Mouse (Mus musculus): ENCODE data around the gene Six2. TPM values are rescaled to one million over a fixed set of nuclear protein-coding genes. Genes with fewer than 3 reads are reported as not detected.
"Not testable (repeated sequence)": the region's sequence is repeated elsewhere in the genome, so short reads cannot be mapped to it uniquely, and the experiment has no call there.

The Six2 gene
- total RNA-seq, 2 experiments from 2014 or later = not detected

DNA sequence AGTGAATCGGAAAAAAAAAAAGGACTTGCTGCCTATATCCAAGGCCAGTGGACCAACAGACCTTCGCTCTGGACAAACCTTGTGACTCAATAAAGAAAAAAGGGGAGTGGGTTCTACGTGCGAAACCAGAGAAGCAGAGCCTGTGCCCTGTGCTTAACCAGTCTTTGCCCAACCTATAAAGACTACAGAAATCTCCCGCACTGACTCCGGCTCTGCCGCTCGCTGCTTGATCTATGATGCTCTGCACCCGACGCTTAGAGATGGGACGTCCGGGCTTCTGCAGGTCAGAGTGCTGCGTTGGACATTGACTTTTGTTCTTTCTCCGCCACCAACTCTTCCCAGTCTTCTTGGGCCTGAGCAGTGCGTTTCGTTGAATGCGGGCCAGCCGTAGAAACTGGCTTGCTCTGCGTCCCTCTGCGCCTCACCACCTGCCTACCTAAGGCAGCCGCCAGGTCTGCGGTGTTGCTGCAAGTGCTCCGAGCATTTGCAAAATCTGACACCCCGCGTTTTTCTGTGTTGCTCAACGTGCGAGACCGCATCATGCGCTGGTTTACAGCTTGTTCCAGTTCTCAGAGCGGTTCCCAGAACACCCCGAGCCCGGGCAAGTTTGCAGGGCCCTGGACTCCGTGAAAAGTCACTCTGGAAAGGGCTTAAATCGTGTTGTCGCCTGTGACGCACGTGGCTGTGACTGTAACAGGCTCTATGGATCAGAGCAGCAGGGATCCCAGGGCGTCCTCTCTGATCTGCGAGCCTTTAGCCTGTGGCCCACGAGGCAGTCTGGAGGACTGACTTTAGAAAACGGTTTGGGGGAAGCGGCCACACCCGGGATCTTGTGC is 3.8 kb upstream of the Six2 start:
- no peak for ATAC-seq (replicated peaks; ENCODE audit: low FRiP score, poor library complexity, severe bottlenecking)

DNA sequence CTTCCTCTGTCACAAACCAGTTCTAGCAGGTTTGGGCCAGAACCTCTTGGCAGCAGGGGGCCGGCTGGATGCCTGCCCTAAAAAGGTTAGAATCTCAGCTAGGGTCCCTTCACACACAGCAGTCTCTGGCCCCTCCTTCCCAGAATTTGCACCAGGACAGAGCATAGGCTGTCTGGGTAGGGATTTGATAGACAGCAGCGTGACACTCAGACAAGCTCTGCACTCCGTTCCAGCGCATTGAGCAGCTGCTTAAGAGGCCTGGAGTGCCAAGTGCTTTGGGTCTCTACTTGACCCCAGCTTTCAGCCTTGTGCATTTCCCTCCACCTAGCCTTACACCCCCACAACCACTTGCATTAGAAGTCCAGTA is 2.9 kb upstream of the Six2 start:
- no peak for ATAC-seq (replicated peaks; ENCODE audit: low FRiP score, poor library complexity, severe bottlenecking)

DNA sequence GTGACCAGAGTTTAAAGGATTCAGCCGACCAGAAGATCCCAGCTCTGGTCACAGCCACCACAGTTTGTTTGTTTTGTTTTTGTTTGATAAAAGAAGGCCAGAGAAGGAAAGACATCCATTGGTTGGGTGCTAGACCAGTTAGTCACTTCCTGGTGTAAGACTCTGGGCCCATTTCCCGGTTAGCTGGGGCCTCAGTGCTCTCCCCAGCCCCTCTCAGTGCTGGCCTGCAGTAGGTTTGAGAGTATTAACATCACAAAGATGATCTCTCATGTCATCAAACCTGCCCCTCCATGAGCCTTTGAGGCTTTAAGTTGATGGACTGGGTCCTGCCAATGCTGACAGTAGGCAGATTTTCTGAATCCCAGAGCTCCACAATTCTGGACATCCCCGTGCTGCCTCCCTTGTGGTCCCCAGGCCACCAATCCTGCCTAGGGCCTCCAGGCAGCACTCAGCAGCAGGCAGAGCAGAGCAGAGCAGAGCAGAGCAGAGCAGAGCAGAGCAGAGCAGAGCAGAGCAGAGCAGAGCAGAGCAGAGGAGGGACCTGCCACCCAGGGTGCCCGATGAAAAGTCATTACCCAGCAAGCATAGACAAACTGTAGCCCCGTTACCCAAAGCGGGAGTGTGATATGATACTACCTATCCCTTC is 2.4 kb upstream of the Six2 start:
- ATAC-seq (replicated peaks; ENCODE audit: low FRiP score, poor library complexity, severe bottlenecking) = no peak

DNA sequence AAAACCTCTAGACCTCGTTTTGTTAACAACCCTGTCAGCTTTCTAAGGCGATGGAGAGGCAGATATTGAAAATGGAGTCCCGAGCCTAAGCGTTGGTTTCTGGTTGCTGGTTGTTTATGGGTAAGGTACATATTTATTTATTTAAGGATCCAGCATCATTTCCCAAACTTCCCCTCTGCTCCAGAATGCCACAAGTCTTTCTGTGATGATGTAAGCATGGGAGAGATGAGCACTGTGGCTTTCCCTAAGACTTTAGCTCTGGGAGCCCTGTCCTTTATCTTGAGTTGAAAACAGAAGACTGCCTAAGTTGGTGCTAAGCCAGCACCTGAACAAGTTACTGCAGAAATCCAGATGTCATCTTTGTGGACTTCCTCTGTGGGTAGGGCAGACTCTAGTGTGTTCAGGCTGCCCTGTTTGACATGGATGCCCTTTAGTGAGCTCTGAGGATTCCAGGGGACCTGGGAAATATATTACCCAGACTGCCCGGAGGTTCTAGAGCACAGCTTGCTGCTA is 1.8 kb upstream of the Six2 start:
- no peak for ATAC-seq (replicated peaks; ENCODE audit: low FRiP score, poor library complexity, severe bottlenecking)

DNA sequence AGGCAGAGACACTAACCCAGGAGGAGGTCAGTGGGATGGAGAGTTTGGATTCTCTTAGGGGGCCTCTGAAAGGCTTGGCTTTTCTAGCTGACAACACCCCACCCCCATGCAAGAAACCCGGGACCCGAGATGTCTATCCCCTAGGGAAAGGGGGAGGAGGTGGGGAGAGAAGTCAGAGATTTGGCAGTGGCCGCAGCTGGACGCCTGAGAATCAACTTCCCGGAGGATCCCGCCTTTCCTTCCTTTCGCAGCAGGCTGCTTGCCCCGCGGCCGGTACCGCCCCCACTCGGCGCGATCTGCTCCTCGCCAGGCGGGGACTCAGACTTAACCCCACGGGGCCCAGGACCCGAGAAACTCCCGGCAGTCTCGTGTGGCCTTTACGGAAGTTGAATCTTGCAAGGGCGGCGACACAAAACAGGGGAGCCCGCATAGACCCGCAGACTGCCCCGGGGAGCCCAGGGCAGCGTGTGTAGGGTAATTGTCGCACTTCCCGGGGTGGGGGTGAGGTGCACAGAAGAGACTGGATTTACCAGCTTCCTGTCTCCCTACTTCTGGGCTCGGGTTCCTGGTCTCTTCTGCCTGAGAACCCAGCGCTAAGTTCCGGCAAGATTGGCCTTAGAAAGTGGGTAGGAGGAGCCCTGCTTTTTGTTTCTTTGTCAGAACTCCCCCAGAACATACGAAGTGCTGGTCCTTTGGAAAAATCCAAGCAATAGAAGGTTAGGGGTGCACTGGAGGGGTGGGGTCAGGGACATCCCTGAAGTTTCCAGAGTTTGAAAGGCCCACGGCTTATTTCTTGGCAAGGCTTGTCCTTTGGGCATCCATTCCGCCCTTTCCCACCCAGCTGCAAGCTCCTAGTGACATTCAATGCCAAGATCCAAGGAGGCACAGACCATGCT is 1.1 kb upstream of the Six2 start:
- no peak for ATAC-seq (replicated peaks; ENCODE audit: low FRiP score, poor library complexity, severe bottlenecking)

DNA sequence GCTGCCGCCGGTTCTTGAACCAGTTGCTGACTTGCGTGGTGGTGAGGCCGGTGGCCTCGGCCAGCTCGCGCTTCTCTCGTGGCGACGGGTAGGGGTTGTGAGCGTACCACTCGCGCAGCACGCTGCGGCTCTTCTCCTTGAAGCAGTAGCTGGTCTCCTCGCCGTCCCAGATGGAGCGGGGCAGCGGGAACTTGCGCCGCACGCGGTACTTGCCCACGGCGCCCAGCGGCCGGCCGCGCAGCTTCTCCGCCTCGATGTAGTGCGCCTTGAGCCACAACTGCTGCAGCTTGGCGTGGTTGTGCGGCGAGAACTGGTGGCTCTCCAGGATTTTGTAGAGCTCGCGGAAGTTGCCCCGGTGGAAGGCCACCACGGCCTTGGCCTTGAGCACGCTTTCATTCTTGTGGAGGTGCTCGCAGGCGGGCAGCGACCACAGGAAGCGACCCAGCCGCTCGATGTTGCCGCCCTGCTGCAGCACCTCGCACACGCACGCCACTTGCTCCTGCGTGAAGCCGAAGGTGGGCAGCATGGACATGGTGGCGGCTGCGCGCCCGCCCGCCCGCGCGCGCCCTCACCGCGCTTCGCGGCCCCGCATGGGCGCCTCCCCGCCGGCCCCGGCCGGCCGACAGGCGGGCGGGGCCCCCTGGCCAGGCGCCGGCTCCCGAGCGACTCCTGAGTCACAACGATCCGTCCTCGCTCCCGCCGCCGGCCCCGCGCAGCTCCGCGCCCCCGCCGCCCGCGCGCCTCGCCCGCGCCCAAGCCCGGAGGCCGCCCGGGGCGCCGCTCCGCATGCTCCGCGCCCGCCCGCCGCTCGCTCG is 446 bp downstream of the Six2 start:
- ATAC-seq (replicated peaks; ENCODE audit: low FRiP score, poor library complexity, severe bottlenecking) = no peak

DNA sequence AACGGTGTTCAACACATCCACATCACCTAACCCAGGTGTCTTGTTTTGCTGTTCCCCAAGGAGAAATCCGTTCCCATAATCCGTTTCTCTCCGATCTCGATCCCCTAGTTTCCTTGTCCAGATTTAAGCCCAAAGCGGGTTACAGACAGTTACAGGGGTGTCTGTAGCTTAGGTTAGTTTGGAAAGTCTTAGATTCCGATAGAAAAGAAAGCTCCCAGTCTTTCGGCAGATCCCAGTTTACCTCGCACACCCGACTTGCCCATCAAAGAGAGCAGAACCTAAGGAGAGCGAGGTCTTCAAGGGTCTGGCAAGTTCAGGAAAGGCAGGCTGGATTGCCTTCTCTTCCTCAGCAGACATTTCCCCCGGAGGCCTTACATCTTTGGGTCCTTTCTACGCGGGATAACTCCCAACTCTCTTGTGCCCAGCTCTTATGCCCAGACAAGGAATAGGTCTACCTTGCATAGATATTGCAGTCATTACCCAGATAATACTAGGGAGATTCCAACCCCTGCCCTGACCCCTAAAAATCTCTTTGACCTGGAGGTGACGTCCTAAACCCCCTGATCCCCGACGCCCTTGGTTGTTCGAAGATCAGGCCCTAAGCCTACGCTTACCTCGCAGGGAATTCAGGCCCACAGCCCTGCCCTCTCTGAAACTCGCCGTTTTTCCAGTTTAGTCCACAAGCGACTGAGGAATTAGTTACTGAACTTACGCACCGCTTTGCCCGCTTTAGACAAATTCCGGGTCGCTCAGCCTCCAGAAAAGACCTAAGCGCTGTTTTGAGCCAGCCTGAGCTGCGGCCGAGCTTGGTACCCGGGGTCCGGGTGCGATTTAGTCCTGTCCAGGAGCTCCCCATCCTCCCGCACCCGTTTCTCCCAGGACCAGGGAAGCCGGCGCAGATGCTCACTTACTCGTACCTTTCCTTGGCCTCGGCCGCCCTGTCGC is 1.3 kb downstream of the Six2 start:
- ATAC-seq (replicated peaks; ENCODE audit: low FRiP score, poor library complexity, severe bottlenecking) = no peak

DNA sequence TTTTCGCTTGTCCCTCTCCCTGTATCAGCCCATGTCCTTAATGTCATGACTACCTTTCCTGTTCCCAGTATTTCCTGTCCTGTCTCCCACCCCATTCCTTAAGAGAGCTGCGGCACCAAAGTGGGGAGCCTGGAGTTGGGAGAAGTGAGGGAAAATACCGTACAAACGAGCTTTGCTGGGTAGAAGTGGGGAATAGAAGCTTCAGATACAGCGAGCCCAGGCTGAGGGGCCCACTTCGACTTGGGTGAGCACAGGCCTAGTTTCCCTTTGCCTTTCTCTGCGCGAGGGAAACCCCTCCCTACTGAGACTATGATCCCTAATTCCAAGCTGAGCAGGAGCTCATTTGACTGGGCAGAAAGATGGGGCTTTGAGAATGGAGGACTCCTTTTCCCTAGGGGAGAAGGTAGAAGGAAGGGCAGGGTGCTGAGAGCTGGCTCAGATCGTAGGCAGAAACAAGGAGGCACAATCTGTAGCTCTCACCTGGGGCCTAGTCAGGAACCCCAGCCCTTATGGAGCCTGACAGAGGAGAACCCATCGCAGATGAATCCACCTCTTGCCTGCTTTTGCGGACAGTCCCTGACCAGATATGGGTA is 2.3 kb downstream of the Six2 start:
- ATAC-seq (replicated peaks; ENCODE audit: low FRiP score, poor library complexity, severe bottlenecking) = no peak

DNA sequence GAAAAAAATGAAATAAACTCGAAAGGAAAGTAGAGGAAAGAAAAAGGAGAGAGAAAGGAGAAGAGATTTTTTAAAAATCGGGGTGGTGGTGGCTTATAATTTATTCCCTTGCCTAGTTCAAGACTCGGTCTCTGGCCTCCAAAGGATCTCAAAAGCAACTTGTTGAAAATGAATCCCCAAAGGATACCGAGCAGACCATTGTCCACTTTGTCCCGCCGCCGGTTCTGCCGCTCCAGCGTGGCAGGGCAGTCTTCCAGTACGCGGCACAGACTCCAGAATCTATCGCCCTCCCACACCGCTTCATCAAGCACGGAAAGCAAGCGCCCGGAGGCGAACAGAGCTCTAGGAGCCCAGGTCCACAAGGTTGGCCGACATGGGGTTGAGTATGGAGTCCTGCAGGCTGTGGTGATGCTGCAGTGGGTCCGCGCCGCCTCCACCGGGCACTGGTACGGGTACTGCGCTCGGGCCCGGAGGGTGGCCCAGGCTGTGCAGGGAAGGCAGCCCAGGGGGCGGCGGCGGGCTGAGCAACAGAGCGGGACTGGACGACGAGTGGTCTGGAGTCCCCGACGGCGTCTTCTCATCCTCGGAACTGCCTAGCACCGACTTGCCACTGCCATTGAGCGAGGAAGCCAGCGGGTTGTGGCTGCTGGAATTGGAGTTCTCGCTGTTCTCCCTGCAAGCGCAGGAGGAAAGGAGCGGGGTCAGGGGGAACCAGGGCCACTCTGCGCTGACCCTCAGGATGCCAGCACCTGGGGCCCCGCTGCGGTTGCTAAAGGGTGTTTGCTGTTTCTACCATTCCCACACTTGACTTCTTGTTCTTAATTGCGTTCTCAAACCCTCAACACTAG is 3.0 kb downstream of the Six2 start:
- ATAC-seq (replicated peaks; ENCODE audit: low FRiP score, poor library complexity, severe bottlenecking) = no peak

DNA sequence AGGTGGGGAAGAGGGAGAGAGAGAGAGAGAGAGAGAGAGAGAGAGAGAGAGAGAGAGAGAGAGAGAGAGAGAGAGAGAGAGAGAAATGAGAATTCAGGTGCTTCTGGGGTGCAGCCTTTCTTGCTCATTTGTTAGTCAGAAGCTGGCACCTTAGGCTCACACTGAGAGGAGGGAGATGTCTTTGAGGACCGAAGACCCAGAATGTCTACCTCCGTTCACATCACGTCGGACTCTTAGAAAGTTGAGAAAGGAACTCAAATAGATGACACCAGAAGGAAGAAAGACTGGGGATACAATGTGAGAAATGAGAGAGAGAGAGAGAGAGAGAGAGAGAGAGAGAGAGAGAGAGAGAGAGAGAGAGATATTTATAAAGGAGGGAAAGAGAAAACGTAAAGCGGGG is 3.6 kb downstream of the Six2 start:
- ATAC-seq (replicated peaks; ENCODE audit: low FRiP score, poor library complexity, severe bottlenecking) = not testable (repeated sequence)

DNA sequence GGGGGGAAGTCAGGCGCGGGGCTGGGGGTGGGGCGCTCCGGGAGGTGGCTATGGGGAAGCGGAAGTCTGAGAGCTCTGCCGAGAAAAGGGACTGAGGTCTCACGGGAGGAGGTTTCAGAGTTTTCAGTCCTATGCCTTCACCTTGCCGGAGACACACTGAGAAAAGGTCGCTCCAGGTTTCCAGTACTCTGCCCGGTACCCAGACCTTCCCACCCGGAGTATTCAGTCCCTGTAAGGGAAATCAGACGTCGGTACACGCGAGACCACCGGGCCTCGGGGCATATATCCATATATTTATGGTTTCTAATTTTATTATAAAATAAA is 4.1 kb downstream of the Six2 start:
- no peak for ATAC-seq (replicated peaks; ENCODE audit: low FRiP score, poor library complexity, severe bottlenecking)

DNA sequence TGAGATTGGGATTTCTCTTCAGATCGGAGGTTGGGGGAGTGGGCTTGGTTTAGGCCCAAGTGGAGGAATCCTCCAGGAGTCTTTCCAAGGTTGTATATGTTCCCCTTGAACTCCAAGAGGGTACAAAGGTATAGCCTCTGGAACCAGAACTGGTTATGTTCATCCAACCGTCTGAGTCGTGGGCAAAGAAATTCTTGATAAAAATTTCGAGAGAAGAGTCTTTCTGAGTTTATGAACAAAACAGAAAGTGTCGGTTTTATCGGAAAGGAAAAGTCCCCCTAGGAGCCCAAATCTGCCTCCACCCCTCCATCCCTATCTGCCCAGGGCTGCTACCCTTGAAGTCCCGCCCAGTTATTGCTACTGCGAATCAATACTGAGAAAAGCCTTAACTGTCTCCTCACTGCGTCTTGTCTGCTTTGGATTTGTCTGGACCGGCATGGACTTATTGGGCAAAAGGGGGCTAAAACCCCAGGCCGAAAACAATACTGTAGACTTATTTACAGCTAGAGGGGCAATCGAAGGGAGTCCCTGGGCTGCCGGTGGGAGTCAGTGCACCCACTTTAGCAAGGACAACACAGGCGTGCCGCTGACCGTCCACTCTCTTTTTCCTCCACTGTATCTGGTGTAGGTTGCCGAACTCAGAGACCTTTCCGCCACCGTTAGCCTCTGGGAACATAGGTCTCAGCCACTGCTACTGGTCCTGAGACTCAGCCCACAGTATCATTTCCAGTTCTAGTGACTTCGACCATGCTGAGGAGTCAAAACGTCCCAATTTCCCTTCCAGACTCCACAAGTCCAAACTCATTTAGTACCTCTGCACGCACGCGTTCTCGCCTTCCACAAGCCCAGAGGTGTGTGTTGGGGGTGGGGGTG is 4.7 kb downstream of the Six2 start:
- no peak for ATAC-seq (replicated peaks; ENCODE audit: low FRiP score, poor library complexity, severe bottlenecking)

DNA sequence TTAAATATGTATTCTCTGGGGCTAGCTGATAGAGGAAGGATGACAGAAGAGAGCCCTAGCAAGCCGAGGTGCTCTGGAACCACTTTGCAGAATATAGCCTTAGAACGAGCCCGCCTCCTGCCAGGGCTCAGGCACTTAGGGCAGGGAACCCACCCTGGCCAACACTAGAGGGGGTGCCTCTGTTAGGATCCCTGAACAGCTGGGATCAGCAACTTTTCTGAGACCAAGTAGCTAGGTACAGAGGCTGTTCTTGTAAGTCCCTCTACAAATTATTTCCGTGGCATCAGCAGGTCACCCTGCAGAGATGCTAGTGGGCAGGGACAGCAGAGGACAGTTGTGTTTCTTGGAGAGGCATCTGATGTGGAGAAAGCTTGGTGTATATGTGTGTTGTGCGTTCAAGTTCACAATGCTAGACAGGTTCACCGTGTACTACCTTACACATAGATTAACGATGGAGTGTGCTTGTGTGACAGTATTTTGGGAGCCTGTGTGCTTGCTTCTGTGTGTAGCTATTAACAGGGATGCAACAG is 5.8 kb downstream of the Six2 start:
- ATAC-seq (replicated peaks; ENCODE audit: low FRiP score, poor library complexity, severe bottlenecking) = no peak

DNA sequence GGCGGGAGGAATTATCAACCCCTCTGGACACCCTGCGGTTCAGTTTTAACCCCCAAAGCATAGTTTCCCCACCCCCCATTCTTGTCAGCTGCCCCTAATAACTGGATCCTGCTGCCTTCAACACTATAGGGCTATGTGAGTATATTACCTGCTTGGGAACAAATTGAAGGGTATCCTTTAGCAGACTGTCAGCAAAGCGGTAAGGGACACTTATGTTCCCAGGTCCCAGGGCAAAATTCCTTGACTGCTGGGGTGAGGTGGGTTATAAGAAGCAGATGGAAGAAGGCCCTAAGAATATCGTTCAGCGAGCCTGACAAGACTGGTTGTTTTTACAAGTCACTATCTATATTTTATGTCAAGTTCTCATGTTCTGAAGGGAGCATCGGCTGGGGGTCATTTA is 6.3 kb downstream of the Six2 start:
- ATAC-seq (replicated peaks; ENCODE audit: low FRiP score, poor library complexity, severe bottlenecking) = no peak

DNA sequence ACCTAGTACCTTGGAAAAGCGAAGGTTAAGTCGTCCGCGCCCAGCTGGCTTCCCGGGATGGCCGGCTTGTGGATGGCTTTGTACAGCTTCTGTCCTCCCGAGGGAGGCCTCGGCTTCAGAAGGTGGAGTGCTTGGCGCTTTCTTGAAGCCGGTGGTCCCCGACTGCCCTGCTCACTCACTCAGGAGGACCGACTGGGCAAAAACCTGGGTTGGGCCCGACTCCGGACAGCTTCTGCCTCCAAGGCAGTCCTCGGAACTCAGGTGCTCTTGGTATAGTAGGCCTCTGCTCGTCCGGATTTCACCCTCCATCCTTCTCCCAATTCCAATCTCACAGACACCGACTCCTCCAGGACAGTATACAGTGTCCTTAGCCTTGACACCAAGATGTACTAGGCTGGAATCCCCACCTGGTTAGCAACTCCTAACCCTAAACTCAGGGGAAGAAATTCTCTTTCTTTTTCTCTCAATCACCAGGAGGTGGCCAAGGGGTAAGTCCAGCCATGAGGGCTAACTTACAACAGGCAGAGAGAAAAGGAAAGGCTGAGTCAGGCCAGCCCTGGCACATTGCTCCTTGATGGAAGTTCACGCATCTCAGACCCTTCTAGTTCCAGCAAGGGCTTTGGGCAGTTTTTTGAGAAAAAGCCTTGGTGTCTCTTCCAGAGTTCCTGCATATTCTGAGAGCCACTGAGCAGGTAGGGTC is 7.1 kb downstream of the Six2 start:
- no peak for ATAC-seq (replicated peaks; ENCODE audit: low FRiP score, poor library complexity, severe bottlenecking)
